Mouse (Mus musculus) MEL (cell line): ENCODE results near the gene Cacna1c. TPM values are rescaled to one million over a fixed set of nuclear protein-coding genes. Genes with fewer than 3 reads are reported as not detected.

Experiments used
- DNase-seq: peaks from one replicate; pipeline ENCODE4 v3.0.0; 2011; ENCODE audit warnings: low read depth, low spot score
- H3K27ac ChIP-seq: 2 replicates; pipeline ENCODE4 v1.5.1; 2012; ENCODE audit warnings: low read depth, mild to moderate bottlenecking, control low read depth, low read length, moderate library complexity; ENCODE audit not compliant: control insufficient read depth
- H3K27me3 ChIP-seq, 2 experiments: fragments of 150-350 bp in 1 of 2; sonication (generic) in 1 of 2; 2 replicates each; pipeline ENCODE4 v1.6.1; 2012; ENCODE audit warnings: low read length in 2 of 2, mild to moderate bottlenecking in 2 of 2, improper control_type of control experiment in 1 of 2, moderate library complexity in 1 of 2; ENCODE audit not compliant: insufficient read depth in 2 of 2, control insufficient read depth in 1 of 2
- H3K36me3 ChIP-seq, 2 experiments: 2 replicates each; pipeline ENCODE4 v1.6.1; 2012 to 2014; ENCODE audit warnings: low read length in 2 of 2, improper control_type of control experiment in 1 of 2, inconsistent platforms in 1 of 2, mild to moderate bottlenecking in 1 of 2; ENCODE audit not compliant: insufficient read depth in 2 of 2, control insufficient read depth in 1 of 2
- H3K4me1 ChIP-seq, 2 experiments: fragments of 150-350 bp in 1 of 2; sonication (generic) in 1 of 2; 2 replicates each; pipeline ENCODE4 v1.6.1; 2012; ENCODE audit warnings: low read length in 2 of 2, improper control_type of control experiment in 1 of 2, mild to moderate bottlenecking in 1 of 2; ENCODE audit not compliant: insufficient read depth in 2 of 2, control insufficient read depth in 1 of 2
- H3K4me3 ChIP-seq, 2 experiments: fragments of 150-350 bp in 1 of 2; sonication (generic) in 1 of 2; 2 replicates each; pipeline ENCODE4 v1.5.1; 2012; ENCODE audit warnings: low read depth in 2 of 2, low read length in 2 of 2, mild to moderate bottlenecking in 2 of 2, moderate library complexity in 2 of 2, control low read depth in 1 of 2, improper control_type of control experiment in 1 of 2; ENCODE audit not compliant: control insufficient read depth in 1 of 2, insufficient read depth in 1 of 2
- H3K79me2 ChIP-seq: 2 replicates; pipeline ENCODE4 v1.6.1; 2012; ENCODE audit warnings: mild to moderate bottlenecking, low read length, moderate library complexity; ENCODE audit not compliant: control insufficient read depth, poor library complexity, insufficient read depth
- H3K9ac ChIP-seq: 2 replicates; pipeline ENCODE4 v1.6.1; 2012; ENCODE audit warnings: low read depth, mild to moderate bottlenecking, control low read depth, low read length, moderate library complexity; ENCODE audit not compliant: control insufficient read depth, poor library complexity, severe bottlenecking
- H3K9me3 ChIP-seq: fragments of 150-350 bp; sonication (generic); replicated peaks from 2 replicates; pipeline ENCODE4 v1.6.1; 2012; ENCODE audit warnings: mild to moderate bottlenecking, low read length, improper control_type of control experiment, moderate library complexity; ENCODE audit not compliant: insufficient read depth
- CTCF ChIP-seq, 3 experiments: IDR thresholded peaks in 2 of 3; conservative IDR thresholded peaks in 1 of 3; 2 replicates each; pipeline ENCODE4 v1.5.1; 2011 to 2012; ENCODE audit warnings: low read length in 3 of 3, low read depth in 2 of 3, mild to moderate bottlenecking in 2 of 3, improper control_type of control experiment in 1 of 3, inconsistent platforms in 1 of 3, mixed read lengths in 1 of 3, moderate library complexity in 1 of 3; ENCODE audit not compliant: control insufficient read depth in 1 of 3, insufficient read depth in 1 of 3, poor library complexity in 1 of 3, severe bottlenecking in 1 of 3
- ELF1 ChIP-seq: IDR thresholded peaks from 2 replicates; pipeline ENCODE4 v1.6.1; 2014; ENCODE audit warnings: low read depth, mild to moderate bottlenecking, inconsistent platforms, low read length, improper control_type of control experiment, moderate library complexity
- EP300 ChIP-seq, 2 experiments: IDR thresholded peaks; 2 replicates each; pipeline ENCODE4 v1.6.1; 2011; ENCODE audit warnings: improper control_type of control experiment in 2 of 2, low read length in 2 of 2, low read depth in 1 of 2, mild to moderate bottlenecking in 1 of 2
- ETS1 ChIP-seq: IDR thresholded peaks from 2 replicates; pipeline ENCODE4 v1.6.1; 2012; ENCODE audit warnings: low read depth, mild to moderate bottlenecking, inconsistent platforms, low read length, improper control_type of control experiment, moderate library complexity
- GABPA ChIP-seq: IDR thresholded peaks from 2 replicates; pipeline ENCODE4 v1.6.1; 2012; ENCODE audit warnings: low read depth, mild to moderate bottlenecking, inconsistent platforms, low read length, improper control_type of control experiment, moderate library complexity
- MAFK ChIP-seq: IDR thresholded peaks from 2 replicates; pipeline ENCODE4 v1.6.1; 2011; ENCODE audit warnings: low read depth, mild to moderate bottlenecking, low read length, improper control_type of control experiment, borderline replicate concordance
- MXI1 ChIP-seq: IDR thresholded peaks from 2 replicates; pipeline ENCODE4 v1.6.1; 2011; ENCODE audit warnings: mild to moderate bottlenecking, low read depth, low read length, improper control_type of control experiment
- MYB ChIP-seq: IDR thresholded peaks from 2 replicates; pipeline ENCODE4 v1.6.1; 2011; ENCODE audit warnings: mild to moderate bottlenecking, low read depth, low read length, improper control_type of control experiment
- MYC ChIP-seq: IDR thresholded peaks from 2 replicates; pipeline ENCODE4 v1.6.1; 2011; ENCODE audit warnings: low read depth, mild to moderate bottlenecking, low read length, improper control_type of control experiment, moderate library complexity
- NELFE ChIP-seq: IDR thresholded peaks from 2 replicates; pipeline ENCODE4 v1.6.1; 2011; ENCODE audit warnings: low read depth, low read length, improper control_type of control experiment
- POLR2A ChIP-seq, 2 experiments: IDR thresholded peaks; 2 replicates each; pipeline ENCODE4 v1.6.1; 2011 to 2012; ENCODE audit warnings: low read length in 2 of 2, mild to moderate bottlenecking in 2 of 2, control low read depth in 1 of 2, improper control_type of control experiment in 1 of 2, low read depth in 1 of 2, moderate library complexity in 1 of 2; ENCODE audit not compliant: control insufficient read depth in 1 of 2, insufficient read depth in 1 of 2, poor library complexity in 1 of 2
- POLR2AphosphoS2 ChIP-seq: IDR thresholded peaks from 2 replicates; pipeline ENCODE4 v1.6.1; 2011; ENCODE audit warnings: low read length, improper control_type of control experiment
- POLR2AphosphoS5 ChIP-seq: IDR thresholded peaks from 2 replicates; pipeline ENCODE4 v1.6.1; 2012; ENCODE audit warnings: low read depth, borderline replicate concordance, mild to moderate bottlenecking, inconsistent platforms, low read length, moderate library complexity, mixed read lengths
- RAD21 ChIP-seq: IDR thresholded peaks from 2 replicates; pipeline ENCODE4 v1.6.1; 2011; ENCODE audit warnings: mild to moderate bottlenecking, low read depth, low read length, improper control_type of control experiment
- RCOR1 ChIP-seq: IDR thresholded peaks from 2 replicates; pipeline ENCODE4 v1.6.1; 2012; ENCODE audit warnings: low read depth, mild to moderate bottlenecking, inconsistent platforms, low read length, improper control_type of control experiment
- SIN3A ChIP-seq: IDR thresholded peaks from 2 replicates; pipeline ENCODE4 v1.6.1; 2012; ENCODE audit warnings: low read length, improper control_type of control experiment, inconsistent platforms
- TBP ChIP-seq: IDR thresholded peaks from 2 replicates; pipeline ENCODE4 v1.8.0; 2011; ENCODE audit warnings: low read depth, low read length, improper control_type of control experiment
- TCF12 ChIP-seq: IDR thresholded peaks from 2 replicates; pipeline ENCODE4 v1.6.1; 2014; ENCODE audit warnings: low read depth, mild to moderate bottlenecking, inconsistent platforms, low read length, improper control_type of control experiment, moderate library complexity
- UBTF ChIP-seq: IDR thresholded peaks from 2 replicates; pipeline ENCODE4 v1.6.1; 2012; ENCODE audit warnings: low read depth, mild to moderate bottlenecking, inconsistent platforms, low read length, improper control_type of control experiment, moderate library complexity, borderline replicate concordance; ENCODE audit not compliant: insufficient read depth
- USF1 ChIP-seq: IDR thresholded peaks from 2 replicates; pipeline ENCODE4 v1.6.1; 2014; ENCODE audit warnings: low read depth, mild to moderate bottlenecking, inconsistent platforms, low read length, improper control_type of control experiment, moderate library complexity
- USF2 ChIP-seq, 2 experiments: IDR thresholded peaks; 2 replicates each; pipeline ENCODE4 v1.6.1; 2011 to 2012; ENCODE audit warnings: improper control_type of control experiment in 2 of 2, low read length in 2 of 2, borderline replicate concordance in 1 of 2, inconsistent platforms in 1 of 2, low read depth in 1 of 2, mild to moderate bottlenecking in 1 of 2; ENCODE audit not compliant: insufficient read depth in 1 of 2
- ZC3H11A ChIP-seq: IDR thresholded peaks from 2 replicates; pipeline ENCODE4 v1.6.1; 2012; ENCODE audit warnings: low read depth, mild to moderate bottlenecking, inconsistent platforms, low read length, improper control_type of control experiment
- ZMIZ1 ChIP-seq: IDR thresholded peaks from 2 replicates; pipeline ENCODE4 v1.6.1; 2012; ENCODE audit warnings: low read depth, mild to moderate bottlenecking, inconsistent platforms, low read length, improper control_type of control experiment, moderate library complexity
- ZNF384 ChIP-seq: IDR thresholded peaks from 2 replicates; pipeline ENCODE4 v1.6.1; 2012; ENCODE audit warnings: low read depth, mild to moderate bottlenecking, inconsistent platforms, low read length, improper control_type of control experiment
- polyA plus RNA-seq, 2 experiments: library from polyadenylated mRNA; stranded (reverse) in 1 of 2; unstranded in 1 of 2; fragments of >175 nt in 1 of 2; fragments of >200 nt in 1 of 2; gene quantifications; 2 replicates each; pipeline versions ENCODE4 v1.2.1 to v1.2.4; 2012; ENCODE audit warnings: low replicate concordance in 2 of 2, low read depth in 1 of 2; ENCODE audit not compliant: insufficient read length in 2 of 2, insufficient read depth in 1 of 2, missing spikeins in 1 of 2
- total RNA-seq: library from RNA; depleted of rRNA; stranded (reverse); fragments of 300-350 nt; gene quantifications from 2 replicates; pipeline ENCODE4 v1.2.3, GENCODE M21; 2012

Cacna1c gene
- total and polyA plus RNA-seq, 3 experiments, result 3.4 to 4.4 TPM; not detected in 1

GRCm38 (mm10) chr6:118594833-118595680 lies 601.2 kb downstream of the Cacna1c start:
- TF ChIP-seq TBP (no peak), RAD21 (no peak), MYC (no peak), ZNF384 (no peak), EP300 (IDR thresholded peaks at IDR 0.05; ENCODE audit: low read depth in 1 of 2, low read length in 2 of 2) (no peak), MXI1 (no peak), MYB (no peak), TCF12 (no peak), POLR2A (IDR thresholded peaks at IDR 0.05; ENCODE audit: control insufficient read depth in 1 of 2, insufficient read depth in 1 of 2, low read depth in 1 of 2, low read length in 2 of 2, poor library complexity in 1 of 2) (no peak), POLR2AphosphoS2 (no peak), NELFE (no peak)
- no peak overlapping the region for H3K27ac ChIP-seq
- H3K4me1 ChIP-seq, result no peaks in the 10 kb centered on the region
- H3K27me3 ChIP-seq, result no peaks in the 10 kb centered on the region
- no peak for DNase-seq
- H3K36me3 ChIP-seq, result no peaks in the 10 kb centered on the region
- no peak overlapping the region for H3K9ac ChIP-seq
- no peaks in the 10 kb centered on the region for H3K9me3 ChIP-seq
- H3K4me3 ChIP-seq, result no peak overlapping the region
- no peaks in the 10 kb centered on the region for H3K79me2 ChIP-seq

DNA sequence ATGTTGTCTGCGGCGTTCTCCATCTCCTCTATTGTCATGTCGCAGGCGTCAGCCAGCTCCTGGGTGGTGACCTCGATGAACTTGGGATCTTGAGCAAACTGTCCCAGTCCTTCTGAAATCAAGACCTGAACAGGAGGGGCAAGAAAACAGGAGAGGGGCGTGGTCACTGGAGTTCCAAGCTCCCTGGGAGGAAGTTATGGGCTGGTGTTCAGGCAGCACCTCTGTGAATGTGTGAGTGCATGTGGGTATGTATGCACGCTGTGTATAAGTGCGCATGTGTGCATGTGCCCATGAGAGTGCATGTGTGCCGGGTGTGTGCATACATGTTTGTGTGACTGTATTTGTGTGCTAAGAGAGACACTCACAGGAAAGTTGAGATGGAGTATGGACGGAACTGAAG lies 602.1 kb downstream of the Cacna1c start:
- Histone ChIP-seq H3K27ac (no peak overlapping the region), H3K9ac (no peak overlapping the region), H3K4me1 (no peaks in the 10 kb centered on the region), H3K4me3 (no peak overlapping the region), H3K79me2 (no peaks in the 10 kb centered on the region), H3K27me3 (no peaks in the 10 kb centered on the region), H3K36me3 (no peaks in the 10 kb centered on the region), H3K9me3 (no peaks in the 10 kb centered on the region)
- no peak for DNase-seq
- TF ChIP-seq CTCF (IDR thresholded peaks at IDR 0.05 in 2 of 3, conservative IDR thresholded peaks at IDR 0.05 in 1 of 3; ENCODE audit: control insufficient read depth in 1 of 3, insufficient read depth in 1 of 3, low read depth in 2 of 3, low read length in 3 of 3, poor library complexity in 1 of 3, severe bottlenecking in 1 of 3) (no peak), SIN3A (no peak), ETS1 (no peak), ZMIZ1 (no peak), USF2 (IDR thresholded peaks at IDR 0.05; ENCODE audit: borderline replicate concordance in 1 of 2, insufficient read depth in 1 of 2, low read depth in 1 of 2, low read length in 2 of 2) (no peak), ZC3H11A (no peak), EP300 (IDR thresholded peaks at IDR 0.05; ENCODE audit: low read depth in 1 of 2, low read length in 2 of 2) (no peak), USF1 (no peak), MAFK (no peak), ELF1 (no peak), ZNF384 (no peak), RCOR1 (no peak), RAD21 (no peak), POLR2AphosphoS5 (no peak), NELFE (no peak), GABPA (no peak), UBTF (no peak)
